Mouse (Mus musculus) adrenal gland, adult 18-20 months (tissue): ENCODE measurements at regions not wholly inside any gene's neighbourhood (a gene's known extent, or its start where the extent isn't known, plus 50 kb on each side); places are given as distances from the start of the nearest gene placed in this dataset.
"Not testable (repeated sequence)": the region's sequence is repeated elsewhere in the genome, so short reads cannot be mapped to it uniquely, and the experiment has no call there.

Source experiments
- DNase-seq, 2 experiments: peaks; one replicate each; pipeline ENCODE4 v3.0.0; 2021 to 2022; ENCODE audit warnings: low spot score in 2 of 2

DNA sequence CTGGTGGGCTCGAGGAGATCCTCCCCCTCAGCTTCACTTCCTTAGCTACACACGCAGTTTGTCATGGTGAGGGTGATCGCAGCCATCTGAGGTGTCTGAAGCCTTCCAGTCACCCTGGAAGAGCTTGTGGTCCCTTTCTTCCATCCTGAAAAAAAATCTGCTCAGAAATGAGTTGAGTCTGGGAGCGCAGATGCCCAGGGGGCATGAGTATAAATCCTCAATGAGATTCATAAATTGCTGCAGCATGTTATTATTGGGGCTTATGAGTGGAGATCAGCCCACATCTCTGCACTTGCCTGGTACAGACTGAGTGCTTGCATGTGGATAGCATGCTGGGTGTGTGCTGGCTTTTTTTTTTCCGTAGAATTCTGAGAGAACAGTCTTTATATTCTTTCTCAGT, 247.6 kb downstream of the Enc1 start:
- DNase-seq, result no peak

GRCm38 (mm10) chr13:97487746-97488473, 247.0 kb downstream of the Enc1 start:
- DNase-seq, result no peak

DNA sequence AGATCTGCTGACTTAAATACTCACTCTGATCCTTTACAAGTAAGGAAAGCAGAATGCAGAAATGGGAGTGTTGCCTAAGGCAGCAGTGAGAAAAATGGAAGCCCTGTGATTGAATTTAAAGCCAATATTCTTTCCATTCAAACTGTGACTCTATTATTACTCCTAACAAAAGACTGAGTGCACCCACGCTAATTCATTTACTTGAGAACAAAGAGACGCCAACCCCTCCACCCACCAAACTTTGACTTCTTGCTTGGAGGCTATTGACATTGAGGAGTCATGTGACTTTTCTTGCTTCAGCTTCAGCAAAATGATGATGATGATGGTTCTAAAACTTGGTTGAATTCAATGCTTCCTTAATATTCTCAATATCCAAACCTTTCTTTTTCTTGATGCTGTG, 245.6 kb downstream of the Enc1 start:
- DNase-seq, result no peak

DNA sequence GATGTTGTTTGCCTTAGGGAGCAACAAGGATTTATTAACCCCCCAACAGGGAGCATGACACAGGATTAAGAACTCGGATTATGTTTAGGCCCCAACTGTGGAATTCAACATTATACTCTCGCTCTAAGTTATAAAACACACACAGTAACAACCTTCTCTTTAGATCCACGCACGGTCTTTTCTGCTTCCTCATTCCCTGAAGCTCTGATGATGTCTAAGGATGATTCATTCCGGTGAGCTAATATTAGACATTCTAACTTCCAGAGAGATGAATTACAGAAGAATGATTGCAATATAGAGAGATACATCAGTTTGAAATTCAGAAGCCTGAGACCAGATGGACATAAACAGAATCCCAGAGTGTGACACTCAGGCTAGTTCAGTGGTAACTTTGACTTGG, 245.0 kb downstream of the Enc1 start:
- DNase-seq, result no peak

DNA sequence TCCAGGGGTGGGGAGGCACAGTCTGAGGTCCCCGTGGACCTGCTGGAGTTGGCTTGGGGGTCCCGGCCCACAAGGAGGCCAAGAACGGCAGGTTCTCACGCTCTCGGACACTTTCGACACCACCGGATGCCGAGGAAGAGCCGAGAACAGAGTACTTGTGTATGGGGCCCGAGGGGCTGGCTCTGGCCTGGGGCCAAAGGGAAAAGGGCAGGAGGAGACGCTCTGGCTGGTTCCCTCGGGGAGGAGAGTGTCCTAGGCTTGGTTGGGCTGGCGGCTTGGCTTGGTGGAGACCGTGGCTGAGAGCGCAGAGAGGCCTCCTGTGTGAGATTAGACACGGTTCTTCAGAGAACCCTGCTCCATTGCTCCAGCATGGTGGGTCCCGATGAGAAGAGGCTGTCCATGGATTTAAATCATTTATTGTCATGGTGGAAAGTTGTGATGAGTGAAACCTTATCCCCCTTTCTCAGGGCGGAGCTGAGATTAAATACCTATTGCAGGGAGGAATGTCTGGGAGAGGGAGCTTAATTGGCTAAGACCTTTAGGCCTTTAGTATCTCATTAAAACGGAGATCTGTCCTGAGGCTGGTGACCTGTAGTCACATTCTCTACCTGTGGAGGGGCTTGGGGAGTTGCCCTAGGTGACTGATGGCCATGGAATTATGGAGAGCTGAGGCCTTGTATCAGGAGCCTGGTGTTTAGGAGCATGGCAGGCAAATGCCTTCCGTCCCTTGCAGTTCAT, 244.1 kb downstream of the Enc1 start:
- DNase-seq, result no peak

- no peak for DNase-seq
Measured at GRCm38 (mm10) chr13:97483681-97484080, 242.8 kb downstream of the Enc1 start.

DNA sequence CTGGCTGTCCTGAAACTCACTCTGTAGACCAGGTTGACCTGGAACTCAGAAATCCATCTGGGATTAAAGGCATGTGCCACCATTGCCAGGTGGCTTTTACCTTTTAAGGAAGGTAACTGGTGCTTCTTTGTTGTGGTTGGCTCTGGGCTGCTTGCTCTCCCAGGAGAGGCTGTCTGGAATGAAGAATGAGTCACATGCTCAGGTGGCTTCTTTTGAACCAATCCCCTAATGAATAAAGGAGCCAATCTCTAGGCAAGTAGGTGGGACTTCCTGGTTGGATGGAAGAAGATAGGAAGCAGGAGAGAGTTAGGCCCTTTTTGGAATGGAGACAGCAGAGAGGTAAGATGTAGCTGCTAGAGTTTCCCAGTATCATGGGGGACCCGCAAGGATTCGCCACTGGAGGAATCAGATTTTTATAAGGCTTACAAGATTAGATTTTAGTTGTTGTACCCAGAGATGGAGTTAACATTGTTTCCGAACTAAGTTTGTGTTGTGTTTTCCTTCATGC, 241.6 kb downstream of the Enc1 start:
- DNase-seq, result no peak

GRCm38 (mm10) chr13:97481259-97481658, 240.4 kb downstream of the Enc1 start:
- no peak for DNase-seq

DNA sequence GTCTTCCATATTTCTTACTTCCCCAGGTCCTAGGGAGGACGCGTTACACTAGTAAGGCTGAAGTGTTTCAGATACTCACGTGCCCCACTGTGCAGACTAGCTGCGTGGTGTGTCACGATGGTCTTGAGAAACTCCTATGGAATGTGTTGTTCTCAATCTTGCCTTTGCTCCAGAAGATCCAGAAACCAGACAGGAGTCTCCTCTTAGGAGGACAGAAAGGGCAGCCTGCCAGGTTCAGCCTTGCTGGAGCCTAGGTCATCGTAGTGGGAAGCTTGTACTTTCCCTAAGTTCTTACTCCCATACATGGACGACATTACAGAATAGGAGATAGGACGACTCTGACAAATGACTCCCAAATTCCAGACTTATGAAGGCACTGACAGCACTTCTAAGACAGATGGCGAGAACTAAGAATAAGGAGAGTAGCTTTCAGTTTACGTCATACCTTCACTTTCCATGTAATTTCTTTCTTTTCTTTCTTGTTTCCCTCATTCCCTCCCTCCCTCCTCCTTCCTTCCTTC, 238.2 kb downstream of the Enc1 start:
- DNase-seq, result no peak

DNA sequence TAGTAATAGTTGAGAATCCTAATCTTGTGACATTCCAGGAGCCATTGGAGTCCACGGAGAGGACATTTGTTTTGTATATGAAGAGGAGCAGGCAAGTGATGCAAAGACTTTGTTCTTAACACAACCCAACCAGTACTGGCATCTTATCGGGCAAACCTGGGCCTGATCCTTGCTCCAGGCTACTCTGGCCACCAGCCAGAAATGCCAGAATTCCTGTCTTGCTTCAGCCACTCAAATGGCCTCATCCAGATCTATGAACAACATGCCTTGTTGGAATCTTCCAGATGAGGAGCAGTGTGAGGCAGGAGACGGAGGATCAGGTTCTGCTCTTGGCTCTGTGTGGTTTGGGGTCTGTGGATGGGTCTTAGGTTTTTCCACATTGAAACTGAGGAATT, 233.1 kb downstream of the Enc1 start:
- no peak for DNase-seq

- no peak for DNase-seq
Measured at GRCm38 (mm10) chr13:97473256-97473970, 232.5 kb downstream of the Enc1 start.

DNA sequence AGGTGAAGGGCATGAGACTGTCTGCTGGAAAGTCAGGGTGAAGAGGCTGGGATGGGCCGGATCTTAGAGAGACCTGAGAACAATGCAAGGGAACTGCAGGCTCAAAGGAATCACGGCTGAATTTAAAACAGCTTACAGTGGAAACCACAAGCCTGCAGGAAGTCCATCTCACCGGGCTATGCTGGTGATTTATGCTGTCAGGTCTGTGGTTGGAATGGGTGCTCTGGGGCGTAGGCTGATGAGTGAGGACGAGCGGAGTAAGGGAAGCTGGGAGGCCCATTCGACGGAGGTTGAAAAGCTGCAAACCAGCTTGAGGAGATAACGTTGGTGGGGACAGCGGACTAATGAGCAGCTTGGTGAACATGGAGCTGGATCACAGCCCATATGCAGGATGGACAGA, 229.1 kb downstream of the Enc1 start:
- no peak for DNase-seq

DNA sequence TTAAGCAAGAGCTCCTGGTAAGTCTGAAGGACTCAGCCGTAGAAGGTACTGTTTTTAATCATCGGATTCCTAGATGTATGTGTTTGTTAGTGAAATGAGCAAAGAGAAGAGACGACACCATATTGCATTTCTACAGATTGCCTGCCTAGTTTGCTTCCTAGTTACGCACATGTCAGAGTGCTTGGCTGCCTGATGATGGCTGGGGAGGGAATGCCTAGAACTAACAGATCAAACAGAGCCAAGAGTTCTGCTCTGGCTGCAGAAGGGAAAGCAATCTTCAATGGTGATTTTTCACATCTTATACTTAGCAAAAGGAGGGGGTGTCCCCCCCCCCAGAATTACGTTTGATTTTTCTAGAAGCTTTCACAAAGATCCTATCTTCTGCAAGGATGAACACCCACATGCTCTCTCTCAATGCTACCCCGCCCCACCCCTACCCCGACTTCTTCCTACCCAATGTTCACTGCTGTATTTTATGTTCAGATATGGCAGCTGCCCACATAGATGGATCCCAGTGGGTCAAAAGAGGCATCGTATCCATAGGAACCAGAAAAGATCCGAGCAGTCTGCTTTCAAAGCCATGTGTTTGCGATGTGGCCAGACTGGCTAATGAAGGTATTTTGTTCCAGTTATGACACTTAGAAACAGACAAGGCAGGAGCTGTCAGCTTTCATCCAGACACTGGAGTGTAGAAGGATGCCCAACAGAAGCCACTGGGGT, 228.1 kb downstream of the Enc1 start:
- DNase-seq, result no peak

GRCm38 (mm10) chr13:97466585-97466984, 225.7 kb downstream of the Enc1 start:
- DNase-seq, result not testable (repeated sequence)

DNA sequence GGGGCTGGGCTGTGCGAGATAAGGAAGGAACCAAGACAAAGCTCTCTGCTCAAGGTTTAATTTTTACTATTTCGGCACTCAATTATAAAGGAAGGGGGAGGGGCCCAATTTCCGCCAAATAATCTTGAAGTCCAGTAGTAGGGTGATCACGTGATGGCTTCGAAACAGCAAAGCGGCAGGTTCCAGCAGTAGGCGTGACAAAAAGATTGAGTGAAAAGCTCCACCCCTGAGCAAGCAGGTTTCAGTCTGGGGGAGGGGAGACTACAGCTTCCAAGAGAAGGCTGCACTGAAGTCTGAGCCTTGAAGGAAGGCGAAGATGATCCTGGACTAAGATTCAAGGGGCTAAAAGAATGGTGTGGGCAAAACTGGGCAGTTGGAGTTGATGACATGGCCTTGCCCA, 222.9 kb downstream of the Enc1 start:
- no peak for DNase-seq

DNA sequence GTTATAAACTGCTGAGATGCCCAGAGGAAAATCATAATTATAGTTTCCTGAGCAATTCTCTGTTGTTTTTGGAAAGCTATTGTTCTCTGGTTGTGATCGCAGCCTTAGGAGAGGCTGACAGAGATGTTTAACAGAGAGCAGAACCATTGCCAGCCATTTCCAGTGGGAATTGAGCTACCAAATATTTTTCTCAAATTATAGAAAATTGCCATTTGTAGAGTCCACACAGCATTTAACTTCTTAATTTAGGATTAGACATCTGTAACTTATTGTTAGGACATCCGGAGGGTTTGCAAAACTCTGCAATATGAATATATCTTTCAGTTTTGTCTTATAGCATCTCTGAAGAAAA, 222.0 kb downstream of the Enc1 start:
- DNase-seq, result no peak

GRCm38 (mm10) chr13:97462110-97462883, 221.4 kb downstream of the Enc1 start:
- no peak for DNase-seq

DNA sequence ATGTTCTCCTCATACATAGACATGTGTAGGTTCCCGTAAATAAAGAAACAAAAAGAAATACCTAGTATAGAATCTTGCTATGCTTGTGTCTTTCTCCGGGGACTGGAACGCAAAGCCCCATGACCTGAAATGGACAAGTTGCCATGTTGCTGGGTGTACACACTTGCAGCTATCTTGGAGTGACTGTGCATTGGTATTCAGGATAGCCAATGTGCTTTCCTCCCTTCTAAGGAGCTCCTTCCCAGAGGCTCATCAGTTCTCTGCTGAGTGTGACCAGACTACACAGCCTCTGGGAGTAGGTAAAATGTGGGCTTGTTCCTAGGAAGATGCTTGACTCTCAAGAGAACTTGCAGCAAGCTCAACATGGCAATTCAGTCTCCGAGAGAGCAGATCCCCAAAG, 220.3 kb downstream of the Enc1 start:
- DNase-seq, result no peak

GRCm38 (mm10) chr13:97459106-97459505, 218.2 kb downstream of the Enc1 start:
- DNase-seq, result no peak

GRCm38 (mm10) chr13:97455961-97456360, 215.1 kb downstream of the Enc1 start:
- DNase-seq, result no peak
